Mouse (Mus musculus): ENCODE data around the gene Sae1. TPM values are rescaled to one million over a fixed set of nuclear protein-coding genes. Genes with fewer than 3 reads are reported as not detected.
A peak's percentile ranks its signal among the peaks of the same experiment; 100 is the strongest.

Sae1 gene
- polyA plus RNA-seq, 1 experiment from 2014 or later = 290 TPM

GRCm38 (mm10) chr7:16284001-16284400, 103.6 kb downstream of the Sae1 start:
- H3K9me3 ChIP-seq = no peaks in the 10 kb centered on the region
- H3K27ac ChIP-seq (replicated peaks) = no peak overlapping the region
- H3K36me3 ChIP-seq = peaks cover 31% of the 10 kb centered on the region
- WGBS = 90% methylated on average over 8 of the region's 8 CpGs
- no peaks in the 10 kb centered on the region for H3K27me3 ChIP-seq
- peaks cover 13% of the 10 kb centered on the region for H3K4me1 ChIP-seq
- no peak overlapping the region for H3K4me3 ChIP-seq
- no peak for ATAC-seq (replicated peaks)
- H3K9ac ChIP-seq (replicated peaks) = no peak overlapping the region
- H3K4me2 ChIP-seq (replicated peaks) = no peak overlapping the region

GRCm38 (mm10) chr7:16282334-16282733, 105.3 kb downstream of the Sae1 start:
- Histone ChIP-seq H3K27ac (replicated peaks) (no peak overlapping the region), H3K9me3 (no peaks in the 10 kb centered on the region), H3K4me3 (no peak overlapping the region), H3K4me2 (replicated peaks) (no peak overlapping the region), H3K27me3 (no peaks in the 10 kb centered on the region), H3K9ac (replicated peaks) (no peak overlapping the region), H3K4me1 (peaks cover 13% of the 10 kb centered on the region), H3K36me3 (peaks cover 48% of the 10 kb centered on the region)
- WGBS = 96% methylated on average over 13 of the region's 13 CpGs
- ATAC-seq (replicated peaks) = no peak

GRCm38 (mm10) chr7:16280721-16281120, 106.9 kb downstream of the Sae1 start:
- Histone ChIP-seq H3K9ac (replicated peaks) (no peak overlapping the region), H3K4me2 (replicated peaks) (no peak overlapping the region), H3K27me3 (no peaks in the 10 kb centered on the region), H3K36me3 (peaks cover 63% of the 10 kb centered on the region), H3K4me3 (no peak overlapping the region), H3K9me3 (no peaks in the 10 kb centered on the region), H3K4me1 (peaks cover 7% of the 10 kb centered on the region), H3K27ac (replicated peaks) (no peak overlapping the region)
- no peak for ATAC-seq (replicated peaks)
- WGBS = 87% methylated on average over 11 of the region's 11 CpGs

GRCm38 (mm10) chr7:16274922-16275890, 112.4 kb downstream of the Sae1 start:
- H3K9me3 ChIP-seq = no peaks in the 10 kb centered on the region

GRCm38 (mm10) chr7:16273766-16274140, 113.9 kb downstream of the Sae1 start:
- Histone ChIP-seq H3K36me3 (peaks cover 35% of the 10 kb centered on the region), H3K27me3 (no peaks in the 10 kb centered on the region), H3K4me1 (peaks cover 24% of the 10 kb centered on the region), H3K4me2 (replicated peaks) (peak overlapping the region; percentile 75), H3K9me3 (no peaks in the 10 kb centered on the region), H3K9ac (replicated peaks) (peak overlapping the region; percentile 53), H3K27ac (replicated peaks) (peak overlapping the region; percentile 91), H3K4me3 (peak overlapping the region; percentile 67)
- peak; percentile 74 for ATAC-seq (replicated peaks)
- under 1% methylated on average over 18 of the region's 18 CpGs for WGBS

More at GRCm38 (mm10) chr7:16274922-16275890, 112.4 kb downstream of the Sae1 start:
- WGBS = 86% methylated on average over 10 of the region's 10 CpGs
- no peak for ATAC-seq (replicated peaks)
- Histone ChIP-seq H3K4me3 (no peak overlapping the region), H3K27me3 (no peaks in the 10 kb centered on the region), H3K9ac (replicated peaks) (no peak overlapping the region), H3K4me1 (peaks cover 24% of the 10 kb centered on the region), H3K27ac (replicated peaks) (no peak overlapping the region), H3K4me2 (replicated peaks) (no peak overlapping the region), H3K36me3 (peaks cover 41% of the 10 kb centered on the region)

GRCm38 (mm10) chr7:16273081-16273765, 114.4 kb downstream of the Sae1 start, which contains the start of gene Inafm1:
Gene Inafm1, minus strand, starts transcription at chr7:16273617.
- under 1% methylated on average over 49 of the region's 49 CpGs for WGBS

GRCm38 (mm10) chr7:16272681-16273080, 114.9 kb downstream of the Sae1 start:
- Histone ChIP-seq H3K9me3 (no peaks in the 10 kb centered on the region), H3K4me3 (peak overlapping the region; percentile 67), H3K36me3 (peaks cover 24% of the 10 kb centered on the region; the same call in 1 of the 2 replicates), H3K4me2 (replicated peaks) (peak overlapping the region; percentile 75), H3K9ac (replicated peaks) (peak overlapping the region; percentile 68), H3K4me1 (peaks cover 24% of the 10 kb centered on the region), H3K27me3 (no peaks in the 10 kb centered on the region), H3K27ac (replicated peaks) (peak overlapping the region; percentile 91)
- under 1% methylated on average over 42 of the region's 46 CpGs for WGBS
- peak; percentile 77 for ATAC-seq (replicated peaks)

More at GRCm38 (mm10) chr7:16273081-16273765, 114.4 kb downstream of the Sae1 start, which contains the start of gene Inafm1:
- peak within 1 kb of the TSS; percentile 68 for H3K9ac ChIP-seq (replicated peaks)
- no peaks in the 10 kb centered on the region for H3K9me3 ChIP-seq
- peak within 1 kb of the TSS; percentile 91 for H3K27ac ChIP-seq (replicated peaks)
- H3K4me2 ChIP-seq (replicated peaks) = peak within 1 kb of the TSS; percentile 75
- ATAC-seq (replicated peaks) = peak; percentile 81
- no peaks in the 10 kb centered on the region for H3K27me3 ChIP-seq
- peaks cover 30% of the 10 kb centered on the region; the same call in 1 of the 2 replicates for H3K36me3 ChIP-seq
- peak within 1 kb of the TSS; percentile 67 for H3K4me3 ChIP-seq
- peaks cover 24% of the 10 kb centered on the region for H3K4me1 ChIP-seq

- H3K4me2 ChIP-seq (replicated peaks) = no peak overlapping the region
These were observed 116.5 kb downstream of the Sae1 start for GRCm38 (mm10) chr7:16271139-16271538.

More at GRCm38 (mm10) chr7:16271139-16271538, 116.5 kb downstream of the Sae1 start:
- Histone ChIP-seq H3K4me3 (no peak overlapping the region), H3K9me3 (no peaks in the 10 kb centered on the region), H3K9ac (replicated peaks) (no peak overlapping the region), H3K4me1 (peaks cover 24% of the 10 kb centered on the region), H3K36me3 (peaks cover 10% of the 10 kb centered on the region; the same call in 1 of the 2 replicates), H3K27me3 (no peaks in the 10 kb centered on the region), H3K27ac (replicated peaks) (no peak overlapping the region)
- 57% methylated on average over 1 of the region's 1 CpGs for WGBS
- ATAC-seq (replicated peaks) = no peak

Other genes starting within 250 kb of the Sae1 start
- 110 and 116 TPM in 2 replicates for gene Meis3, start 212.7 kb downstream of the Sae1 start, polyA plus RNA-seq (2015; fragmentation: Nextera tagmentation; extraction: Ambion mirVana)
- gene Dhx34, start 165.8 kb downstream of the Sae1 start, polyA plus RNA-seq (2015; fragmentation: Nextera tagmentation; extraction: Ambion mirVana) = 15.3 and 17.4 TPM in 2 replicates
- gene C5ar2, start 143.7 kb downstream of the Sae1 start, polyA plus RNA-seq (2015; fragmentation: Nextera tagmentation; extraction: Ambion mirVana) = 0.06 TPM in 1 of 2 replicates, not detected in the other
- gene C5ar1, start 128.3 kb downstream of the Sae1 start, polyA plus RNA-seq (2015; fragmentation: Nextera tagmentation; extraction: Ambion mirVana) = 1.1 and 1.3 TPM in 2 replicates
- 27.0 and 27.5 TPM in 2 replicates for gene Inafm1, start 114.2 kb downstream of the Sae1 start, polyA plus RNA-seq (2015; fragmentation: Nextera tagmentation; extraction: Ambion mirVana)
- 31.1 and 35.5 TPM in 2 replicates for gene Ccdc9, start 101.0 kb downstream of the Sae1 start, polyA plus RNA-seq (2015; fragmentation: Nextera tagmentation; extraction: Ambion mirVana)
- gene Bbc3, start 79.4 kb downstream of the Sae1 start, polyA plus RNA-seq (2015; fragmentation: Nextera tagmentation; extraction: Ambion mirVana) = 16.7 and 18.5 TPM in 2 replicates
- gene Zc3h4, start 13.1 kb upstream of the Sae1 start, polyA plus RNA-seq (2015; fragmentation: Nextera tagmentation; extraction: Ambion mirVana) = 22.3 and 25.2 TPM in 2 replicates
- 63.5 and 70.2 TPM in 2 replicates for gene Tmem160, start 65.0 kb upstream of the Sae1 start, polyA plus RNA-seq (2015; fragmentation: Nextera tagmentation; extraction: Ambion mirVana)
- gene Npas1, start 89.9 kb upstream of the Sae1 start, polyA plus RNA-seq (2015; fragmentation: Nextera tagmentation; extraction: Ambion mirVana) = 5.1 and 6.7 TPM in 2 replicates
- gene Arhgap35, start 227.2 kb upstream of the Sae1 start, polyA plus RNA-seq (2015; fragmentation: Nextera tagmentation; extraction: Ambion mirVana) = 37.5 and 38.9 TPM in 2 replicates

All from forebrain, embryonic 15.5 days (tissue).